Mouse (Mus musculus) midbrain, postnatal 0 days (tissue): Measurements from ENCODE around the gene Ldb3. TPM values are rescaled to one million over a fixed set of nuclear protein-coding genes. Genes with fewer than 3 reads are reported as not detected.

ENCODE experiments used
- ATAC-seq: fragments of 200-750 bp; cut with Nextera tagmentation; 2 replicates; pipeline ENCODE4 v1.8.0; 2017; ENCODE audit warnings: moderate number of reproducible peaks, mild to moderate bottlenecking, moderate TSS enrichment, moderate library complexity; ENCODE audit not compliant: low FRiP score
- DNase-seq: peaks from one replicate; pipeline ENCODE4 v3.0.0-alpha.2; 2015; ENCODE audit warnings: low spot score
- H3K27ac ChIP-seq: fragments of 300-500 bp; sonication (generic); 2 replicates; pipeline ENCODE4 v1.5.1; 2014; ENCODE audit warnings: low read depth, mild to moderate bottlenecking, low read length, mixed read lengths
- H3K27me3 ChIP-seq: fragments of 300-500 bp; sonication (generic); 2 replicates; pipeline ENCODE4 v1.6.1; 2014; ENCODE audit warnings: low read length, control low read depth, mixed read lengths; ENCODE audit not compliant: insufficient read depth
- H3K36me3 ChIP-seq: fragments of 300-500 bp; sonication (generic); 2 replicates; pipeline ENCODE4 v1.6.1; 2014; ENCODE audit warnings: low read length, control low read depth, mixed read lengths; ENCODE audit not compliant: insufficient read depth
- H3K4me1 ChIP-seq: fragments of 300-500 bp; sonication (generic); 2 replicates; pipeline ENCODE4 v1.6.1; 2014; ENCODE audit warnings: mild to moderate bottlenecking, control low read depth, antibody characterized with exemption, low read length, mixed read lengths; ENCODE audit not compliant: insufficient read depth
- H3K4me2 ChIP-seq: fragments of 300-500 bp; sonication (generic); 2 replicates; pipeline ENCODE4 v1.6.1; 2014; ENCODE audit warnings: low read depth, mild to moderate bottlenecking, low read length, mixed read lengths; ENCODE audit not compliant: poor library complexity, severe bottlenecking
- H3K4me3 ChIP-seq: fragments of 300-500 bp; sonication (generic); 2 replicates; pipeline ENCODE4 v1.5.1; 2014; ENCODE audit warnings: low read depth, mild to moderate bottlenecking, low read length, moderate library complexity
- H3K9ac ChIP-seq: fragments of 300-500 bp; sonication (generic); replicated peaks from 2 replicates; pipeline ENCODE4 v1.6.1; 2014; ENCODE audit warnings: mild to moderate bottlenecking, low read length, moderate library complexity, mixed read lengths; ENCODE audit not compliant: poor library complexity, severe bottlenecking
- H3K9me3 ChIP-seq: fragments of 300-500 bp; sonication (generic); 2 replicates; pipeline ENCODE4 v1.6.1; 2016; ENCODE audit warnings: low read length, control low read depth
- CTCF ChIP-seq: IDR thresholded peaks from 2 replicates; pipeline ENCODE4 v1.5.1; 2016; ENCODE audit warnings: antibody characterized with exemption, mild to moderate bottlenecking
- WGBS: fragments of 180-500 bp; shearing (Covaris S2); extraction: QIAGEN DNeasy Blood & Tissue Kit; methylation state at CpG from one replicate; pipeline ENCODE4 v1.1.7; 2014; 5-methylcytosine and 5-hydroxymethylcytosine counted together
- polyA plus RNA-seq: library from polyadenylated mRNA; unstranded; fragments of >200 nt; fragmentation: Nextera tagmentation; extraction: Ambion mirVana; gene quantifications from 2 replicates; pipeline ENCODE4 v1.2.1, GENCODE M21; 2015
- total RNA-seq: library from RNA; depleted of rRNA; stranded (reverse); fragments of >200 nt; gene quantifications from 2 replicates; pipeline ENCODE4 v1.2.3, GENCODE M21; 2014

Gene Ldb3
- total and polyA plus RNA-seq, 2 experiments from 2014 or later: 1.1 to 1.6 TPM

GRCm38 (mm10) chr14:34588005-34588404 is 477 bp downstream of the Ldb3 start:
- no peak for TF ChIP-seq CTCF
- ATAC-seq: no peak

GRCm38 (mm10) chr14:34586871-34587270 is 1.6 kb downstream of the Ldb3 start:
- H3K4me3 ChIP-seq: no peak overlapping the region
- no peak overlapping the region for H3K4me2 ChIP-seq
- ATAC-seq: no peak
- H3K27me3 ChIP-seq: no peaks in the 10 kb centered on the region
- no peaks in the 10 kb centered on the region for H3K4me1 ChIP-seq
- DNase-seq: no peak
- H3K27ac ChIP-seq: no peak overlapping the region
- H3K9ac ChIP-seq: no peak overlapping the region
- H3K36me3 ChIP-seq: no peaks in the 10 kb centered on the region
- TF ChIP-seq CTCF: no peak
- WGBS: 77% methylated on average over 3 of the region's 3 CpGs
- H3K9me3 ChIP-seq: no peaks in the 10 kb centered on the region

More at GRCm38 (mm10) chr14:34588005-34588404, 477 bp downstream of the Ldb3 start:
- no peaks in the 10 kb centered on the region for H3K36me3 ChIP-seq
- no peak for DNase-seq
- H3K4me1 ChIP-seq: no peaks in the 10 kb centered on the region
- no peaks in the 10 kb centered on the region for H3K9me3 ChIP-seq
- no peak overlapping the region for H3K4me2 ChIP-seq
- H3K27ac ChIP-seq: no peak overlapping the region
- no peaks in the 10 kb centered on the region for H3K27me3 ChIP-seq
- H3K4me3 ChIP-seq: no peak overlapping the region
- WGBS: 78% methylated on average over 5 of the region's 5 CpGs
- H3K9ac ChIP-seq: no peak overlapping the region

GRCm38 (mm10) chr14:34585358-34586105 is 3.0 kb downstream of the Ldb3 start:
- no peaks in the 10 kb centered on the region for H3K9me3 ChIP-seq
- H3K27me3 ChIP-seq: no peaks in the 10 kb centered on the region
- no peak overlapping the region for H3K27ac ChIP-seq
- DNase-seq: no peak
- no peak overlapping the region for H3K9ac ChIP-seq
- no peak overlapping the region for H3K4me2 ChIP-seq
- TF ChIP-seq CTCF: no peak
- WGBS: 93% methylated on average over 9 of the region's 9 CpGs
- ATAC-seq: no peak
- no peaks in the 10 kb centered on the region for H3K4me1 ChIP-seq
- no peak overlapping the region for H3K4me3 ChIP-seq
- H3K36me3 ChIP-seq: no peaks in the 10 kb centered on the region

- no peaks in the 10 kb centered on the region for H3K27me3 ChIP-seq
- ATAC-seq (no peak), DNase-seq (no peak)
- no peak overlapping the region for H3K4me2 ChIP-seq
- no peak for TF ChIP-seq CTCF
- no peak overlapping the region for H3K4me3 ChIP-seq
- H3K9me3 ChIP-seq: no peaks in the 10 kb centered on the region
- WGBS: 84% methylated on average over 3 of the region's 3 CpGs
- H3K9ac ChIP-seq: no peak overlapping the region
- no peak overlapping the region for H3K27ac ChIP-seq
- no peaks in the 10 kb centered on the region for H3K4me1 ChIP-seq
- H3K36me3 ChIP-seq: no peaks in the 10 kb centered on the region
Observed at GRCm38 (mm10) chr14:34582740-34583427, 5.6 kb downstream of the Ldb3 start.

GRCm38 (mm10) chr14:34576858-34577257 is 11.6 kb downstream of the Ldb3 start:
- 85% methylated on average over 4 of the region's 4 CpGs for WGBS
- no peaks in the 10 kb centered on the region for H3K27me3 ChIP-seq
- H3K9ac ChIP-seq: no peak overlapping the region
- H3K36me3 ChIP-seq: no peaks in the 10 kb centered on the region
- DNase-seq (no peak), ATAC-seq (no peak)
- no peak overlapping the region for H3K27ac ChIP-seq
- TF ChIP-seq CTCF: no peak
- H3K4me1 ChIP-seq: no peaks in the 10 kb centered on the region
- H3K9me3 ChIP-seq: no peaks in the 10 kb centered on the region
- H3K4me3 ChIP-seq: no peak overlapping the region
- no peak overlapping the region for H3K4me2 ChIP-seq

- no peak overlapping the region for H3K4me3 ChIP-seq
- no peaks in the 10 kb centered on the region for H3K9me3 ChIP-seq
- 71% methylated on average over 2 of the region's 2 CpGs for WGBS
- H3K4me1 ChIP-seq: no peaks in the 10 kb centered on the region; the same call in 1 of the 2 replicates
- H3K36me3 ChIP-seq: no peaks in the 10 kb centered on the region
- no peak overlapping the region for H3K27ac ChIP-seq
- ATAC-seq (no peak), DNase-seq (no peak)
- no peak overlapping the region for H3K4me2 ChIP-seq
- no peak overlapping the region for H3K9ac ChIP-seq
- H3K27me3 ChIP-seq: no peaks in the 10 kb centered on the region
- no peak for TF ChIP-seq CTCF
Observed at GRCm38 (mm10) chr14:34574068-34574467, 14.4 kb downstream of the Ldb3 start.
